Mouse (Mus musculus) MEL (cell line): ENCODE results near the gene Cep295nl. TPM values are rescaled to one million over a fixed set of nuclear protein-coding genes. Genes with fewer than 3 reads are reported as not detected.

Experiments used
- DNase-seq: peaks from one replicate; pipeline ENCODE4 v3.0.0; 2011; ENCODE audit warnings: low read depth, low spot score
- H3K27ac ChIP-seq: 2 replicates; pipeline ENCODE4 v1.5.1; 2012; ENCODE audit warnings: low read depth, mild to moderate bottlenecking, control low read depth, low read length, moderate library complexity; ENCODE audit not compliant: control insufficient read depth
- H3K27me3 ChIP-seq, 2 experiments: fragments of 150-350 bp in 1 of 2; sonication (generic) in 1 of 2; 2 replicates each; pipeline ENCODE4 v1.6.1; 2012; ENCODE audit warnings: low read length in 2 of 2, mild to moderate bottlenecking in 2 of 2, improper control_type of control experiment in 1 of 2, moderate library complexity in 1 of 2; ENCODE audit not compliant: insufficient read depth in 2 of 2, control insufficient read depth in 1 of 2
- H3K36me3 ChIP-seq, 2 experiments: 2 replicates each; pipeline ENCODE4 v1.6.1; 2012 to 2014; ENCODE audit warnings: low read length in 2 of 2, improper control_type of control experiment in 1 of 2, inconsistent platforms in 1 of 2, mild to moderate bottlenecking in 1 of 2; ENCODE audit not compliant: insufficient read depth in 2 of 2, control insufficient read depth in 1 of 2
- H3K4me1 ChIP-seq, 2 experiments: fragments of 150-350 bp in 1 of 2; sonication (generic) in 1 of 2; 2 replicates each; pipeline ENCODE4 v1.6.1; 2012; ENCODE audit warnings: low read length in 2 of 2, improper control_type of control experiment in 1 of 2, mild to moderate bottlenecking in 1 of 2; ENCODE audit not compliant: insufficient read depth in 2 of 2, control insufficient read depth in 1 of 2
- H3K4me3 ChIP-seq, 2 experiments: fragments of 150-350 bp in 1 of 2; sonication (generic) in 1 of 2; 2 replicates each; pipeline ENCODE4 v1.5.1; 2012; ENCODE audit warnings: low read depth in 2 of 2, low read length in 2 of 2, mild to moderate bottlenecking in 2 of 2, moderate library complexity in 2 of 2, control low read depth in 1 of 2, improper control_type of control experiment in 1 of 2; ENCODE audit not compliant: control insufficient read depth in 1 of 2, insufficient read depth in 1 of 2
- H3K79me2 ChIP-seq: 2 replicates; pipeline ENCODE4 v1.6.1; 2012; ENCODE audit warnings: mild to moderate bottlenecking, low read length, moderate library complexity; ENCODE audit not compliant: control insufficient read depth, poor library complexity, insufficient read depth
- H3K9ac ChIP-seq: 2 replicates; pipeline ENCODE4 v1.6.1; 2012; ENCODE audit warnings: low read depth, mild to moderate bottlenecking, control low read depth, low read length, moderate library complexity; ENCODE audit not compliant: control insufficient read depth, poor library complexity, severe bottlenecking
- H3K9me3 ChIP-seq: fragments of 150-350 bp; sonication (generic); replicated peaks from 2 replicates; pipeline ENCODE4 v1.6.1; 2012; ENCODE audit warnings: mild to moderate bottlenecking, low read length, improper control_type of control experiment, moderate library complexity; ENCODE audit not compliant: insufficient read depth
- BHLHE40 ChIP-seq: IDR thresholded peaks from 2 replicates; pipeline ENCODE4 v1.6.1; 2012; ENCODE audit warnings: low read depth, mild to moderate bottlenecking, inconsistent platforms, low read length, improper control_type of control experiment, borderline replicate concordance
- CHD2 ChIP-seq: IDR thresholded peaks from 2 replicates; pipeline ENCODE4 v1.6.1; 2011; ENCODE audit warnings: low read length, improper control_type of control experiment
- CTCF ChIP-seq, 3 experiments: IDR thresholded peaks in 2 of 3; conservative IDR thresholded peaks in 1 of 3; 2 replicates each; pipeline ENCODE4 v1.5.1; 2011 to 2012; ENCODE audit warnings: low read length in 3 of 3, low read depth in 2 of 3, mild to moderate bottlenecking in 2 of 3, improper control_type of control experiment in 1 of 3, inconsistent platforms in 1 of 3, mixed read lengths in 1 of 3, moderate library complexity in 1 of 3; ENCODE audit not compliant: control insufficient read depth in 1 of 3, insufficient read depth in 1 of 3, poor library complexity in 1 of 3, severe bottlenecking in 1 of 3
- E2F4 ChIP-seq: IDR thresholded peaks from 2 replicates; pipeline ENCODE4 v1.6.1; 2011; ENCODE audit warnings: low read depth, low read length, improper control_type of control experiment, borderline replicate concordance
- GABPA ChIP-seq: IDR thresholded peaks from 2 replicates; pipeline ENCODE4 v1.6.1; 2012; ENCODE audit warnings: low read depth, mild to moderate bottlenecking, inconsistent platforms, low read length, improper control_type of control experiment, moderate library complexity
- HCFC1 ChIP-seq: IDR thresholded peaks from 2 replicates; pipeline ENCODE4 v1.6.1; 2012; ENCODE audit warnings: low read depth, mild to moderate bottlenecking, inconsistent platforms, low read length, improper control_type of control experiment, moderate library complexity
- JUND ChIP-seq: IDR thresholded peaks from 2 replicates; pipeline ENCODE4 v1.6.1; 2011; ENCODE audit warnings: low read depth, mild to moderate bottlenecking, improper control_type of control experiment, low read length
- KAT2A ChIP-seq: conservative IDR thresholded peaks from 2 replicates; pipeline ENCODE4 v1.6.1; 2012; ENCODE audit warnings: low read depth, low read length, improper control_type of control experiment, inconsistent platforms
- MAX ChIP-seq: IDR thresholded peaks from 2 replicates; pipeline ENCODE4 v1.6.1; 2011; ENCODE audit warnings: low read length, improper control_type of control experiment
- MYB ChIP-seq: IDR thresholded peaks from 2 replicates; pipeline ENCODE4 v1.6.1; 2011; ENCODE audit warnings: mild to moderate bottlenecking, low read depth, low read length, improper control_type of control experiment
- POLR2AphosphoS2 ChIP-seq: IDR thresholded peaks from 2 replicates; pipeline ENCODE4 v1.6.1; 2011; ENCODE audit warnings: low read length, improper control_type of control experiment
- POLR2AphosphoS5 ChIP-seq: IDR thresholded peaks from 2 replicates; pipeline ENCODE4 v1.6.1; 2012; ENCODE audit warnings: low read depth, borderline replicate concordance, mild to moderate bottlenecking, inconsistent platforms, low read length, moderate library complexity, mixed read lengths
- RAD21 ChIP-seq: IDR thresholded peaks from 2 replicates; pipeline ENCODE4 v1.6.1; 2011; ENCODE audit warnings: mild to moderate bottlenecking, low read depth, low read length, improper control_type of control experiment
- RCOR1 ChIP-seq: IDR thresholded peaks from 2 replicates; pipeline ENCODE4 v1.6.1; 2012; ENCODE audit warnings: low read depth, mild to moderate bottlenecking, inconsistent platforms, low read length, improper control_type of control experiment
- TAL1 ChIP-seq: IDR thresholded peaks from 2 replicates; pipeline ENCODE4 v1.6.1; 2012; ENCODE audit warnings: mild to moderate bottlenecking, inconsistent platforms, low read length, moderate library complexity, mixed read lengths
- TBP ChIP-seq: IDR thresholded peaks from 2 replicates; pipeline ENCODE4 v1.8.0; 2011; ENCODE audit warnings: low read depth, low read length, improper control_type of control experiment
- TCF12 ChIP-seq: IDR thresholded peaks from 2 replicates; pipeline ENCODE4 v1.6.1; 2014; ENCODE audit warnings: low read depth, mild to moderate bottlenecking, inconsistent platforms, low read length, improper control_type of control experiment, moderate library complexity
- UBTF ChIP-seq: IDR thresholded peaks from 2 replicates; pipeline ENCODE4 v1.6.1; 2012; ENCODE audit warnings: low read depth, mild to moderate bottlenecking, inconsistent platforms, low read length, improper control_type of control experiment, moderate library complexity, borderline replicate concordance; ENCODE audit not compliant: insufficient read depth
- USF1 ChIP-seq: IDR thresholded peaks from 2 replicates; pipeline ENCODE4 v1.6.1; 2014; ENCODE audit warnings: low read depth, mild to moderate bottlenecking, inconsistent platforms, low read length, improper control_type of control experiment, moderate library complexity
- USF2 ChIP-seq, 2 experiments: IDR thresholded peaks; 2 replicates each; pipeline ENCODE4 v1.6.1; 2011 to 2012; ENCODE audit warnings: improper control_type of control experiment in 2 of 2, low read length in 2 of 2, borderline replicate concordance in 1 of 2, inconsistent platforms in 1 of 2, low read depth in 1 of 2, mild to moderate bottlenecking in 1 of 2; ENCODE audit not compliant: insufficient read depth in 1 of 2
- ZC3H11A ChIP-seq: IDR thresholded peaks from 2 replicates; pipeline ENCODE4 v1.6.1; 2012; ENCODE audit warnings: low read depth, mild to moderate bottlenecking, inconsistent platforms, low read length, improper control_type of control experiment
- ZKSCAN1 ChIP-seq: IDR thresholded peaks from 2 replicates; pipeline ENCODE4 v1.6.1; 2012; ENCODE audit warnings: low read depth, mild to moderate bottlenecking, inconsistent platforms, low read length, improper control_type of control experiment, moderate library complexity
- ZMIZ1 ChIP-seq: IDR thresholded peaks from 2 replicates; pipeline ENCODE4 v1.6.1; 2012; ENCODE audit warnings: low read depth, mild to moderate bottlenecking, inconsistent platforms, low read length, improper control_type of control experiment, moderate library complexity
- polyA plus RNA-seq, 2 experiments: library from polyadenylated mRNA; stranded (reverse) in 1 of 2; unstranded in 1 of 2; fragments of >175 nt in 1 of 2; fragments of >200 nt in 1 of 2; gene quantifications; 2 replicates each; pipeline versions ENCODE4 v1.2.1 to v1.2.4; 2012; ENCODE audit warnings: low replicate concordance in 2 of 2, low read depth in 1 of 2; ENCODE audit not compliant: insufficient read length in 2 of 2, insufficient read depth in 1 of 2, missing spikeins in 1 of 2
- total RNA-seq: library from RNA; depleted of rRNA; stranded (reverse); fragments of 300-350 nt; gene quantifications from 2 replicates; pipeline ENCODE4 v1.2.3, GENCODE M21; 2012

Gene Cep295nl
- total and polyA plus RNA-seq, 3 experiments, result not detected

GRCm38 (mm10) chr11:118322647-118323046, 19.7 kb downstream of the Cep295nl start:
- TF ChIP-seq KAT2A (no peak), TAL1 (no peak), TCF12 (no peak), HCFC1 (no peak), E2F4 (no peak), ZMIZ1 (no peak), ZC3H11A (no peak), CTCF (IDR thresholded peaks at IDR 0.05 in 2 of 3, conservative IDR thresholded peaks at IDR 0.05 in 1 of 3; ENCODE audit: control insufficient read depth in 1 of 3, insufficient read depth in 1 of 3, low read depth in 2 of 3, low read length in 3 of 3, poor library complexity in 1 of 3, severe bottlenecking in 1 of 3) (no peak), MYB (no peak), GABPA (no peak), TBP (no peak)
- TF ChIP-seq, all 39 proteins: peak for 0
- H3K36me3 ChIP-seq, result no peaks in the 10 kb centered on the region

GRCm38 (mm10) chr11:118321971-118322370, 20.3 kb downstream of the Cep295nl start:
- Histone ChIP-seq H3K9ac (no peak overlapping the region), H3K4me1 (no peaks in the 10 kb centered on the region), H3K36me3 (no peaks in the 10 kb centered on the region), H3K9me3 (no peaks in the 10 kb centered on the region), H3K27me3 (peaks cover 13 to 18% of the 10 kb centered on the region in 2 experiments), H3K79me2 (no peaks in the 10 kb centered on the region), H3K4me3 (no peak overlapping the region), H3K27ac (no peak overlapping the region)
- TF ChIP-seq BHLHE40, result no peak
- TF ChIP-seq POLR2AphosphoS5, result no peak
- TF ChIP-seq JUND, result no peak
- no peak for TF ChIP-seq ZKSCAN1
- TF ChIP-seq RCOR1, result no peak
- TF ChIP-seq USF1, result no peak
- TF ChIP-seq UBTF, result no peak
- no peak for TF ChIP-seq RAD21
- TF ChIP-seq CTCF (IDR thresholded peaks at IDR 0.05 in 2 of 3, conservative IDR thresholded peaks at IDR 0.05 in 1 of 3; ENCODE audit: control insufficient read depth in 1 of 3, insufficient read depth in 1 of 3, low read depth in 2 of 3, low read length in 3 of 3, poor library complexity in 1 of 3, severe bottlenecking in 1 of 3), result no peak
- TF ChIP-seq MAX, result no peak
- TF ChIP-seq POLR2AphosphoS2, result no peak
- TF ChIP-seq E2F4, result no peak
- TF ChIP-seq MYB, result no peak
- no peak for TF ChIP-seq KAT2A
- no peak for TF ChIP-seq USF2 (IDR thresholded peaks at IDR 0.05; ENCODE audit: borderline replicate concordance in 1 of 2, insufficient read depth in 1 of 2, low read depth in 1 of 2, low read length in 2 of 2)
- TF ChIP-seq CHD2, result no peak
- no peak for TF ChIP-seq ZC3H11A
- no peak for DNase-seq

More at GRCm38 (mm10) chr11:118322647-118323046, 19.7 kb downstream of the Cep295nl start:
- no peak for DNase-seq
- Histone ChIP-seq H3K79me2 (no peaks in the 10 kb centered on the region), H3K9ac (no peak overlapping the region), H3K9me3 (no peaks in the 10 kb centered on the region), H3K4me1 (no peaks in the 10 kb centered on the region), H3K4me3 (no peak overlapping the region), H3K27me3 (peaks cover 13 to 18% of the 10 kb centered on the region in 2 experiments), H3K27ac (no peak overlapping the region)
